Mouse (Mus musculus) limb, embryonic 13.5 days (tissue): ENCODE data around the gene Cep295nl. TPM values are rescaled to one million over a fixed set of nuclear protein-coding genes. Genes with fewer than 3 reads are reported as not detected.
A peak's percentile ranks its signal among the peaks of the same experiment; 100 is the strongest.

ENCODE experiments used
- ATAC-seq: fragments of 200-750 bp; cut with Nextera tagmentation; 2 replicates; pipeline ENCODE4 v1.8.0; 2017; ENCODE audit warnings: low read depth, moderate number of reproducible peaks, moderate TSS enrichment; ENCODE audit not compliant: low FRiP score
- H3K27ac ChIP-seq: fragments of 300-500 bp; sonication (generic); 2 replicates; pipeline ENCODE4 v1.5.1; 2015; ENCODE audit warnings: inconsistent platforms, mild to moderate bottlenecking, moderate library complexity
- H3K27me3 ChIP-seq: fragments of 300-500 bp; sonication (generic); 2 replicates; pipeline ENCODE4 v1.6.1; 2015; ENCODE audit warnings: mild to moderate bottlenecking, inconsistent platforms
- H3K36me3 ChIP-seq: fragments of 300-500 bp; sonication (generic); 2 replicates; pipeline ENCODE4 v1.6.1; 2015; ENCODE audit warnings: inconsistent platforms, mild to moderate bottlenecking, moderate library complexity
- H3K4me1 ChIP-seq: fragments of 300-500 bp; sonication (generic); 2 replicates; pipeline ENCODE4 v1.6.1; 2015; ENCODE audit warnings: inconsistent platforms
- H3K4me2 ChIP-seq: fragments of 300-500 bp; sonication (generic); replicated peaks from 2 replicates; pipeline ENCODE4 v1.6.1; 2015; ENCODE audit warnings: inconsistent platforms, mild to moderate bottlenecking, moderate library complexity
- H3K4me3 ChIP-seq: fragments of 300-500 bp; sonication (generic); 2 replicates; pipeline ENCODE4 v1.5.1; 2015; ENCODE audit warnings: moderate library complexity, mild to moderate bottlenecking, inconsistent platforms
- H3K9ac ChIP-seq: fragments of 300-500 bp; sonication (generic); 2 replicates; pipeline ENCODE4 v1.6.1; 2015; ENCODE audit warnings: mild to moderate bottlenecking, inconsistent platforms
- H3K9me3 ChIP-seq: fragments of 300-500 bp; sonication (generic); 2 replicates; pipeline ENCODE4 v1.6.1; 2016; ENCODE audit warnings: inconsistent platforms
- WGBS: fragments of 180-500 bp; shearing (Covaris S2); methylation state at CpG from one replicate; pipeline ENCODE4 v1.1.7; 2015; 5-methylcytosine and 5-hydroxymethylcytosine counted together
- polyA plus RNA-seq: library from polyadenylated mRNA; unstranded; fragments of >200 nt; fragmentation: Nextera tagmentation; extraction: Ambion mirVana; gene quantifications from 2 replicates; pipeline ENCODE4 v1.2.1, GENCODE M21; 2015

The Cep295nl gene
- polyA plus RNA-seq, 1 experiment from 2014 or later: 0.55 TPM

- Histone ChIP-seq H3K27me3 (no peaks in the 10 kb centered on the region), H3K4me2 (no peak overlapping the region), H3K4me3 (no peak overlapping the region), H3K9ac (no peak overlapping the region), H3K9me3 (no peaks in the 10 kb centered on the region), H3K4me1 (peaks cover 55% of the 10 kb centered on the region), H3K36me3 (no peaks in the 10 kb centered on the region), H3K27ac (no peak overlapping the region)
- no peak for ATAC-seq
- WGBS: 65% methylated on average over 3 of the region's 3 CpGs
Observed at GRCm38 (mm10) chr11:118368330-118368729, 26.0 kb upstream of the Cep295nl start.

DNA sequence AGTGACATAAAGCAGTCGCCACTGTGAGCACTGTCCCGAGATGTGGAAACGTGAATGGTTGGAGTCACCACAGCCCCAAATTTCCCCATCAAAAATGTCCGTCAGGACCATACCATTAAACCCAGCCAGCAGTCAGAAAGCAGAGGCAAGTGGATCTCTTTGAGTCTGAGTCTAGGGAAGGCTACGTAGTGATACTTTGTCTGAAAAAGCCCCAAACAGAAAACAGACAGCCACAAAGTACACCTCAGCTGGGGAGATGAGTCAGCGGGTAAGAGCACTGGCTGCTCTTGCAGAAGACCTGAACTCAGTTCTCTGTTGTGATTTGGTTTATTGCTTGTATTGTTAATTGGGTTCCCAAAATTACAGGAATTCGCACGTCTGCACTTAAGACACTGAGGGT, 24.3 kb upstream of the Cep295nl start:
- Histone ChIP-seq H3K4me3 (no peak overlapping the region), H3K36me3 (no peaks in the 10 kb centered on the region), H3K4me1 (peaks cover 55% of the 10 kb centered on the region), H3K27me3 (no peaks in the 10 kb centered on the region), H3K27ac (peak overlapping the region; percentile 77; the same call in 1 of the 2 replicates), H3K4me2 (no peak overlapping the region), H3K9ac (no peak overlapping the region), H3K9me3 (no peaks in the 10 kb centered on the region)
- ATAC-seq: no peak
- 60% methylated on average over 8 of the region's 8 CpGs for WGBS

DNA sequence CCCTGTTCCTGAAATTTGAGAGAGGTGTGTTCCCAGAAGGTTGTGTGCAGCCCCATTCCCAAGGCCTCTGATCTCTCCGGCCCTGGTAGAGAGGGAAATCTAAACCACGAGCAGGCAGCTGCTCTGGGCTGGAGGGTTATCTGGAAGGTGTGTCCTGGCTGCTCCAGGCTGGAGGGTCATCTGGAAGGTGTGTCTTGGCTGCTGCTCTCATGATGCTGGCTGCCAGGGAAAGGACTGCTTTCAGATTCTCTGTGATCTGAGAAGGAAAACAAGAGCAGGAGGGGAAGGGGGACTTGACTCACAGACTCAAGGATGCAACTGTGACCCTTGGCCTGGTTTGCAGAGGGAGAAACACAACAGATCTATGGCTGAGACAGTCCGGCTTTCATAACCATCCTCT, 23.8 kb upstream of the Cep295nl start:
- Histone ChIP-seq H3K27me3 (no peaks in the 10 kb centered on the region), H3K9ac (no peak overlapping the region; the same call in 1 of the 2 replicates), H3K27ac (peak overlapping the region; percentile 77; the same call in 1 of the 2 replicates), H3K9me3 (no peaks in the 10 kb centered on the region), H3K4me1 (peaks cover 52% of the 10 kb centered on the region), H3K4me3 (no peak overlapping the region), H3K36me3 (no peaks in the 10 kb centered on the region), H3K4me2 (no peak overlapping the region)
- ATAC-seq: no peak
- WGBS: 31% methylated on average over 3 of the region's 3 CpGs

- 20% methylated on average over 7 of the region's 7 CpGs for WGBS
- peak overlapping the region; percentile 77 for H3K27ac ChIP-seq
- peak; percentile 79 for ATAC-seq
- peaks cover 60% of the 10 kb centered on the region for H3K4me1 ChIP-seq
- no peaks in the 10 kb centered on the region for H3K27me3 ChIP-seq
- H3K36me3 ChIP-seq: no peaks in the 10 kb centered on the region
- H3K4me3 ChIP-seq: no peak overlapping the region
- H3K9me3 ChIP-seq: no peaks in the 10 kb centered on the region
- no peak overlapping the region for H3K4me2 ChIP-seq
- no peak overlapping the region for H3K9ac ChIP-seq
Observed at GRCm38 (mm10) chr11:118365171-118365570, 22.9 kb upstream of the Cep295nl start.

DNA sequence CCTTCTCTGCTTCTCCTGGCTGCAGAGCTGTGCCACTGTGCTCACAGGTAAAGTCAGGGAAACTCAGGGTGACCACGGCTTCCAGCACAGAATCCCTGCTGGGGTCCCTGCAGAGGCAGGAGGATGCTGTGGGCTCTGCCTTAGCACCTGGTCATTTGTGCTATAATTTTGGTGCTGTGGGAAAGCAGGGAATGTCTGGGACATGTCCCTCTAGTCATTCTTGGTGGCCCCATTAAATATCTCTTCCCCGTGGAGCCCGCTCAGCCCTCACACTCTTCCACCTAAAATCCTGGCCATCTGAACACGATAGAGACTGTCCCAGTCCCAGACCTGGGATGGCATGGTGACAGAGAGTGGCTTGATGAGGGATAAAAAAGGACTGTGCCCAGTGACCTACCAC, 21.7 kb upstream of the Cep295nl start:
- no peaks in the 10 kb centered on the region for H3K36me3 ChIP-seq
- H3K4me3 ChIP-seq: no peak overlapping the region
- no peak for ATAC-seq
- peaks cover 60% of the 10 kb centered on the region for H3K4me1 ChIP-seq
- no peaks in the 10 kb centered on the region for H3K27me3 ChIP-seq
- WGBS: 79% methylated on average over 4 of the region's 4 CpGs
- no peak overlapping the region for H3K9ac ChIP-seq
- H3K4me2 ChIP-seq: no peak overlapping the region
- H3K27ac ChIP-seq: peak overlapping the region; percentile 77
- H3K9me3 ChIP-seq: no peaks in the 10 kb centered on the region

DNA sequence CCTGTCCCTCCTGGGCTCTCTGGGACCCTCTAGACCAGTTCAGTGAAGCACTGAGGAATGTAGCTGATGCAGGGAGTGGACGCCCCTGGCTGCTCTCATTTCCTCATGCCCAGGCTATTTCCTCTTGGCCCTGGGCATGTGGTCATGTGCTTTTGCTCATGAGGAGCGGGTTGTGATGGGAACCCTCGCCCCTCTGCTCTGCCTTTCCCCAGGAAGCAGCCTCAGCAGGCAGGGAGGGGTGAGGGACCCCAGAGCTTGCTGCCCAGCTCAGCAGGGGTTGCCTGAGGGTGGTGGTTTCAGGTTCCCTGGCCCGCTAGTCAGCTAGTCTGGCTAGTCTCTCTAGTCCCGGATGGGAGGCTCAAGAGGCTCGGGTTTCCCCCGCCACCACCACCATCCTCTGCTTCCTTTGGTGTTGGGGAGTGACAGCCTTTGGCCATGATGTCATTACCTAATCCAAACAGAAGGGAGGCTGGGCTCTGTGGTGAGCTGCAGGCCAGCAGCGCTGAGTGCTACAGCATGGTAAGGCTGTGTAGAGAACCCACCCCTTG, 20.7 kb upstream of the Cep295nl start:
- Histone ChIP-seq H3K4me3 (peak overlapping the region; percentile 10; the same call in 1 of the 2 replicates), H3K9ac (peak overlapping the region; percentile 50; the same call in 1 of the 2 replicates), H3K36me3 (no peaks in the 10 kb centered on the region), H3K27ac (peak overlapping the region; percentile 89), H3K4me2 (peak overlapping the region; percentile 45), H3K4me1 (peaks cover 60% of the 10 kb centered on the region), H3K9me3 (no peaks in the 10 kb centered on the region), H3K27me3 (no peaks in the 10 kb centered on the region)
- peak; percentile 70 for ATAC-seq
- 3% methylated on average over 8 of the region's 8 CpGs for WGBS

DNA sequence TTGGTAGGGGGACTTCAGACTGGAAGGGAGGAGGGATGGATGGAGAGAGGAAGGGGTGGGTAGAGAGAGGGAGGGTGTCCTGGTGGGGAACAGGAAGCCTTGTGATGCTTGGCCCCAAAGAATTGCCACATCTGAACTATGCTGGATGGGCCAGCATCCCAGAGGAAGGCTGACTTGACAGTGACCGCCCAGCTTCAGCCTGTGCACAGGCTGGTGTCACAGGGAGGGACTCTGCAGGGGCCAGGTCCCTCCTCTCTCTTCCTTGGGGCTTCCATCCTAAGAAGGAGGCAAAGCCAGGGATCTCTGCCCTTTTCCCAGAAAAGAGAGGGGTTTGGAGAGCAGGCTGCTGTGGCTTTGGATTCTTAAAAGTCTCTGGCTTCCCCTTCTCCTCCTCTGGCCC, 20.2 kb upstream of the Cep295nl start:
- no peaks in the 10 kb centered on the region for H3K36me3 ChIP-seq
- H3K4me3 ChIP-seq: no peak overlapping the region
- peak overlapping the region; percentile 45 for H3K4me2 ChIP-seq
- WGBS: 80% methylated on average over 1 of the region's 1 CpGs
- no peaks in the 10 kb centered on the region for H3K27me3 ChIP-seq
- peaks cover 60% of the 10 kb centered on the region for H3K4me1 ChIP-seq
- peak overlapping the region; percentile 89 for H3K27ac ChIP-seq
- peak overlapping the region; percentile 50 for H3K9ac ChIP-seq
- no peaks in the 10 kb centered on the region for H3K9me3 ChIP-seq
- no peak for ATAC-seq

DNA sequence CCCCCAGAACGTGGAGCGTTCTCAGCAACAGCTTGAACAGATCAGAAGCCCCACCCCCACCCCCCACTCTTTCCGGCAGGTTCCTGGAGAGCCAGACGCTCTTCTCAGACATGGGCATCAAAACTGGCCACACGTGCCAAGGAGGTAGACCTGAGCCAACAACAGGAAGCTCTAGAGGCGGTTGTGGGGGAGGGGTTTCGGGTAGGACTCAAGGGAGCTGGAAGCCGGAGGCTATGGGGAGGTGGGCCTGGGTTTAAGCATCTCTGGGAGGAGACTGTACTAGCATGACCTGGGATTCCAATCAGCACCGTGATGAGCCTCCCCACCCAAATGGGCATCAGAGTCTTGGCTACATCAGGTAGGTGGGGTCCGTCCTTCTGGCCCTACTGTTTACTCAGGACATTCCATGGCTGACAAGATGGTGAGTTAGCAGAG, 18.6 kb upstream of the Cep295nl start:
- no peak for ATAC-seq
- WGBS: 55% methylated on average over 10 of the region's 10 CpGs
- no peaks in the 10 kb centered on the region for H3K9me3 ChIP-seq
- peaks cover 56% of the 10 kb centered on the region for H3K4me1 ChIP-seq
- H3K4me3 ChIP-seq: no peak overlapping the region
- no peaks in the 10 kb centered on the region for H3K36me3 ChIP-seq
- H3K9ac ChIP-seq: no peak overlapping the region
- H3K4me2 ChIP-seq: no peak overlapping the region
- H3K27ac ChIP-seq: no peak overlapping the region
- H3K27me3 ChIP-seq: no peaks in the 10 kb centered on the region

DNA sequence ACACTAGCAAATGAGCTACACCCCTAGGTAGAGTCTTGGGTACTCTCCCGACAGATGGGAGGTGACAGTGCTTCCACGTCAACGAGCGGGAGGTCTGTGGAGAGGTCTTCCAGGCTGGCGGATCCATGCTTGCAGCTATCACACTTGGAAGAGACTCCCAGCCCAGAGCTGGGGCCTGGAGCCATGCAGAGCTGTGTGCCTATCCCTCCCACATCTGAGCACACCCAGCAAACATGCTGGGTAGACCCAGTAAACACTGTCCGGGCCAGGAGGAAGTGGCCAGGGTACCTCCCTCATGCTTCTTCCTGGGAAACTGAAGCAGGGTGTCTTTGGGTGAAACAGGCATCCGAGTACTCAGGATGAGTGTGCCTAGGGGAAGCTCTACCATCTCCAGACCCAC, 18.2 kb upstream of the Cep295nl start:
- no peak for ATAC-seq
- Histone ChIP-seq H3K27me3 (no peaks in the 10 kb centered on the region), H3K4me3 (no peak overlapping the region), H3K4me1 (peaks cover 56% of the 10 kb centered on the region), H3K9ac (no peak overlapping the region), H3K9me3 (no peaks in the 10 kb centered on the region), H3K36me3 (no peaks in the 10 kb centered on the region), H3K4me2 (no peak overlapping the region), H3K27ac (no peak overlapping the region; the same call in 1 of the 2 replicates)
- WGBS: 70% methylated on average over 7 of the region's 7 CpGs

GRCm38 (mm10) chr11:118355640-118356039, 13.3 kb upstream of the Cep295nl start, which contains the start of gene Timp2:
TSS of gene Timp2 (minus strand) at chr11:118355740.
- Histone ChIP-seq H3K27me3 (no peaks in the 10 kb centered on the region), H3K9ac (peak within 1 kb of the TSS; percentile 98), H3K4me2 (peak within 1 kb of the TSS; percentile 84), H3K27ac (peak within 1 kb of the TSS; percentile 95), H3K4me1 (peaks cover 48% of the 10 kb centered on the region), H3K9me3 (no peaks in the 10 kb centered on the region), H3K36me3 (peaks cover 20% of the 10 kb centered on the region), H3K4me3 (peak within 1 kb of the TSS; percentile 92)
- ATAC-seq: no peak
- 35% methylated on average over 6 of the region's 6 CpGs for WGBS

GRCm38 (mm10) chr11:118355205-118355604, 12.9 kb upstream of the Cep295nl start:
- ATAC-seq: peak; percentile 90
- H3K4me2 ChIP-seq: peak overlapping the region; percentile 84
- no peaks in the 10 kb centered on the region for H3K9me3 ChIP-seq
- peak overlapping the region; percentile 95 for H3K27ac ChIP-seq
- WGBS: under 1% methylated on average over 28 of the region's 43 CpGs
- peak overlapping the region; percentile 92 for H3K4me3 ChIP-seq
- H3K4me1 ChIP-seq: peaks cover 48% of the 10 kb centered on the region
- H3K9ac ChIP-seq: peak overlapping the region; percentile 98
- H3K36me3 ChIP-seq: peaks cover 20% of the 10 kb centered on the region
- no peaks in the 10 kb centered on the region for H3K27me3 ChIP-seq

DNA sequence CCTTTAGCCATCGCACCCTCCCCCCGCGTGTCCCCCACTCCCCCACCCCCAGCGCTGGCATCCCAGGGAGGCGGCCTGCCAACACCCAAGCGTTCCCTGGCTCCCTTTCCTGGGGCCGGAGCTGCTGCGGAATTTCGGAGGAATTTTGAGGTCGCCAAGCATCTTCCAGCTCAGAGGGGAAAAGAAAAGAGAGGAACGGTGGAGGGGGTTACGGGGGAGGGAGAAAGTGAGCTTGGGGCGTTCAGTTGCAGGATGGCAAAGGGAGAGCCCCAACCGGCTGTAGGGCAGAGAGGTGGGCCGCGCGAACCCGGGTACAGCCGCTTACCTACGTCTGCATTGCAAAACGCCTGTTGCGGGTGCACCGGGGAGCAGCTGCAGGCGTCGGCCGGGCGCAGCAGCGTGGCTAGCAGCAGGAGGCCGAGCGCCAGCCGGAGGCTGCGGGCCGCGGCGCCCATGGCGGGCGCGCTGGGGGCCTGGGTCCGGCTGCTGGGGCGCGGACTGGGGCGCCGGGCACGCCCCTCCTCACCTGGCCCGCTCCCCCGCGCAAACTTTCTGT, 12.4 kb upstream of the Cep295nl start:
- Histone ChIP-seq H3K27ac (peak overlapping the region; percentile 95), H3K4me2 (peak overlapping the region; percentile 84), H3K4me3 (peak overlapping the region; percentile 92), H3K9me3 (no peaks in the 10 kb centered on the region), H3K27me3 (no peaks in the 10 kb centered on the region), H3K4me1 (peaks cover 53% of the 10 kb centered on the region), H3K36me3 (peaks cover 20% of the 10 kb centered on the region), H3K9ac (peak overlapping the region; percentile 98)
- WGBS: under 1% methylated on average over 38 of the region's 47 CpGs
- peak; percentile 55 for ATAC-seq
